Mouse (Mus musculus): Measurements from ENCODE around the gene P3h1. TPM values are rescaled to one million over a fixed set of nuclear protein-coding genes. Genes with fewer than 3 reads are reported as not detected.

The P3h1 gene
- total RNA-seq, 2 experiments from 2014 or later: 26.2 to 29.3 TPM

- no peak for DNase-seq
Observed at GRCm38 (mm10) chr4:119238661-119239060, 5.9 kb downstream of the P3h1 start.

GRCm38 (mm10) chr4:119239181-119239682, 6.5 kb downstream of the P3h1 start:
- DNase-seq: peak; percentile 35

- DNase-seq: peak; percentile 38
Observed at GRCm38 (mm10) chr4:119241664-119242063, 8.9 kb downstream of the P3h1 start.

GRCm38 (mm10) chr4:119242571-119242970, 9.9 kb downstream of the P3h1 start:
- no peak for DNase-seq

GRCm38 (mm10) chr4:119244468-119245240, 11.9 kb downstream of the P3h1 start:
- DNase-seq: no peak

GRCm38 (mm10) chr4:119245556-119245955, 12.8 kb downstream of the P3h1 start:
- DNase-seq: peak; percentile 64

- DNase-seq: no peak
Observed at GRCm38 (mm10) chr4:119245961-119246360, 13.2 kb downstream of the P3h1 start.

GRCm38 (mm10) chr4:119246688-119247225, 14.0 kb downstream of the P3h1 start:
- no peak for DNase-seq

- DNase-seq: peak; percentile 89
Observed at GRCm38 (mm10) chr4:119247462-119248235, 14.9 kb downstream of the P3h1 start.

- DNase-seq: no peak
Observed at GRCm38 (mm10) chr4:119248407-119248965, 15.8 kb downstream of the P3h1 start.

GRCm38 (mm10) chr4:119252025-119252808, 19.5 kb downstream of the P3h1 start:
- DNase-seq: no peak

GRCm38 (mm10) chr4:119254012-119254618, 21.4 kb downstream of the P3h1 start:
- DNase-seq: no peak

GRCm38 (mm10) chr4:119255351-119255750, 22.6 kb downstream of the P3h1 start, which contains the start of gene Cldn19:
Cldn19 (plus strand) TSS chr4:119255414.
- DNase-seq: no peak

GRCm38 (mm10) chr4:119257083-119257482, 24.4 kb downstream of the P3h1 start:
- DNase-seq: no peak

GRCm38 (mm10) chr4:119259344-119260254, 26.9 kb downstream of the P3h1 start:
- no peak for DNase-seq

- DNase-seq: no peak
Observed at GRCm38 (mm10) chr4:119261087-119261713, 28.5 kb downstream of the P3h1 start.

GRCm38 (mm10) chr4:119262483-119262882, 29.8 kb downstream of the P3h1 start:
- no peak for DNase-seq

GRCm38 (mm10) chr4:119263459-119263858, 30.7 kb downstream of the P3h1 start:
- no peak for DNase-seq

GRCm38 (mm10) chr4:119266606-119267005, 33.9 kb downstream of the P3h1 start:
- no peak for DNase-seq

GRCm38 (mm10) chr4:119274627-119275026, 41.9 kb downstream of the P3h1 start:
- DNase-seq: peak; percentile 37
